Mouse (Mus musculus): ENCODE measurements around the gene Srpk1.

Gene Srpk1

GRCm38 (mm10) chr17:28615332-28615731 lies 7.2 kb downstream of the Srpk1 start:
- no peak for DNase-seq (ENCODE audit: extremely low read depth, low read depth, low spot score)

GRCm38 (mm10) chr17:28613096-28613495 lies 9.4 kb downstream of the Srpk1 start:
- DNase-seq (ENCODE audit: extremely low read depth, low read depth, low spot score) = no peak

- DNase-seq (ENCODE audit: extremely low read depth, low read depth, low spot score) = no peak
These were observed 9.9 kb downstream of the Srpk1 start for GRCm38 (mm10) chr17:28612603-28613002.

GRCm38 (mm10) chr17:28609543-28609942 lies 13.0 kb downstream of the Srpk1 start:
- DNase-seq (ENCODE audit: extremely low read depth, low read depth, low spot score) = no peak

- DNase-seq (ENCODE audit: extremely low read depth, low read depth, low spot score) = no peak
These were observed 20.8 kb downstream of the Srpk1 start for GRCm38 (mm10) chr17:28601557-28602250.

GRCm38 (mm10) chr17:28600780-28601179 lies 21.7 kb downstream of the Srpk1 start:
- DNase-seq (ENCODE audit: extremely low read depth, low read depth, low spot score) = no peak

GRCm38 (mm10) chr17:28593965-28594364 lies 28.5 kb downstream of the Srpk1 start:
- DNase-seq (ENCODE audit: extremely low read depth, low read depth, low spot score) = no peak

GRCm38 (mm10) chr17:28592998-28593397 lies 29.5 kb downstream of the Srpk1 start:
- DNase-seq (ENCODE audit: extremely low read depth, low read depth, low spot score) = no peak

- DNase-seq (ENCODE audit: extremely low read depth, low read depth, low spot score) = no peak
These were observed 31.0 kb downstream of the Srpk1 start for GRCm38 (mm10) chr17:28591476-28591875.

GRCm38 (mm10) chr17:28590596-28590995 lies 31.9 kb downstream of the Srpk1 start:
- no peak for DNase-seq (ENCODE audit: extremely low read depth, low read depth, low spot score)

- no peak for DNase-seq (ENCODE audit: extremely low read depth, low read depth, low spot score)
These were observed 33.9 kb downstream of the Srpk1 start for GRCm38 (mm10) chr17:28588591-28588990.

GRCm38 (mm10) chr17:28586509-28586908 lies 36.0 kb downstream of the Srpk1 start:
- no peak for DNase-seq (ENCODE audit: extremely low read depth, low read depth, low spot score)

GRCm38 (mm10) chr17:28581056-28581455 lies 41.5 kb downstream of the Srpk1 start:
- DNase-seq (ENCODE audit: extremely low read depth, low read depth, low spot score) = no peak

- no peak for DNase-seq (ENCODE audit: extremely low read depth, low read depth, low spot score)
These were observed 42.1 kb downstream of the Srpk1 start for GRCm38 (mm10) chr17:28580396-28580795.

GRCm38 (mm10) chr17:28575244-28576125 lies 47.0 kb downstream of the Srpk1 start, which contains the start of gene Lhfpl5:
Gene Lhfpl5, plus strand, starts transcription at chr17:28575641.
- DNase-seq (ENCODE audit: extremely low read depth, low read depth, low spot score) = no peak

- DNase-seq (ENCODE audit: extremely low read depth, low read depth, low spot score) = no peak
These were observed 49.6 kb downstream of the Srpk1 start for GRCm38 (mm10) chr17:28572941-28573340.

- DNase-seq (ENCODE audit: extremely low read depth, low read depth, low spot score) = no peak
These were observed 50.0 kb downstream of the Srpk1 start for GRCm38 (mm10) chr17:28572521-28572920.

- no peak for DNase-seq (ENCODE audit: extremely low read depth, low read depth, low spot score)
These were observed 50.6 kb downstream of the Srpk1 start for GRCm38 (mm10) chr17:28571868-28572267.

GRCm38 (mm10) chr17:28567541-28567940 lies 55.0 kb downstream of the Srpk1 start:
- DNase-seq (ENCODE audit: extremely low read depth, low read depth, low spot score) = no peak

GRCm38 (mm10) chr17:28565181-28565580 lies 57.3 kb downstream of the Srpk1 start:
- DNase-seq (ENCODE audit: extremely low read depth, low read depth, low spot score) = no peak

- no peak for DNase-seq (ENCODE audit: extremely low read depth, low read depth, low spot score)
These were observed 60.9 kb downstream of the Srpk1 start for GRCm38 (mm10) chr17:28561613-28562012.

GRCm38 (mm10) chr17:28560598-28560997 lies 61.9 kb downstream of the Srpk1 start, which contains the start of gene Clps:
Gene Clps, minus strand, starts transcription at chr17:28560766.
- DNase-seq (ENCODE audit: extremely low read depth, low read depth, low spot score) = no peak
